Mouse (Mus musculus): Measurements from ENCODE around the gene Pacsin1. TPM values are rescaled to one million over a fixed set of nuclear protein-coding genes. Genes with fewer than 3 reads are reported as not detected.

The Pacsin1 gene
- polyA plus RNA-seq, 1 experiment from 2014 or later: 4.7 TPM

GRCm38 (mm10) chr17:27702518-27702917 is 47.2 kb downstream of the Pacsin1 start:
- Histone ChIP-seq H3K9ac (ENCODE audit: low read length) (peak overlapping the region; percentile 44), H3K4me2 (ENCODE audit: low read depth, low read length, severe bottlenecking) (peak overlapping the region; percentile 54), H3K4me1 (replicated peaks; ENCODE audit: control insufficient read depth, insufficient read depth, low read length) (no peaks in the 10 kb centered on the region; the same call in 1 of the 2 replicates), H3K4me3 (ENCODE audit: low read depth, low read length) (peak overlapping the region; percentile 25), H3K36me3 (ENCODE audit: control insufficient read depth, insufficient read depth, low read length) (no peaks in the 10 kb centered on the region), H3K27ac (ENCODE audit: low read depth, low read length) (no peak overlapping the region), H3K9me3 (ENCODE audit: control insufficient read depth, low read length) (no peaks in the 10 kb centered on the region), H3K27me3 (ENCODE audit: control insufficient read depth, insufficient read depth, low read length) (no peaks in the 10 kb centered on the region; the same call in 1 of the 2 replicates)
- 2% methylated on average over 34 of the region's 34 CpGs for WGBS
- peak; percentile 89 for DNase-seq (ENCODE audit: low spot score)
- peak; percentile 53; the same call in 1 of the 2 replicates for ATAC-seq (replicated peaks; ENCODE audit: low FRiP score)

DNA sequence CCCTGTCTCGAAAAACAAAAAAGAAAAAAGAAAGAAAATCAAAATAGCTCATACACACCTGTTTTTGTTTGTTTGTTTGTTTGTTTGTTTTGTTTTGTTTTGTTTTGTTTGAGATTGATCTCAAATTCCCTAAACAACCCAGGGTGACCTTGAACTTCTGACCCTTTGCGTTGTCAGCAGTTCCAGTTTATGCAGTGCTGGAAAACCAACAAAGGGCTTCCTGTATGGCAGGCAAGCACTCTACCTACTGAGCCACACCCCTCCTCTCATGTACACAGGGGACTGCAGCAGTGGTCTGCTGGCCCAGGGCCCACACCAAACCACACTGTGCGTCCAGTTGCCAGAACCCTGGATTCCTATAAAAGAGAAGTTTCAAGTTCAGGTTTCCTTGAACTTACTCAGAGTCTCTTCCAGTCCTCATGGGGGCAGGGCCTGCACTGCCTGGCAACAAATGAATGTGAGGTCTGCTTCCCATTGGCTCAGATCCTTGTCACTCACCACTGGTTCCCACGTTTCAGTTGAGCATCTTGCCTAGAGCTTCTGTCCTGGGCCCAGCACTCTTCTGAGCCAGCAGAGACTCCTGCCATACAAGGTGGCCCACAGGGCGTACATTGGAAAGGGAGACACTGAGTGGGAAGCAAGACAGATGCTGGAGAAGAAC is 48.8 kb downstream of the Pacsin1 start:
- Histone ChIP-seq H3K36me3 (ENCODE audit: control insufficient read depth, insufficient read depth, low read length) (no peaks in the 10 kb centered on the region), H3K27me3 (ENCODE audit: control insufficient read depth, insufficient read depth, low read length) (no peaks in the 10 kb centered on the region; the same call in 1 of the 2 replicates), H3K4me1 (replicated peaks; ENCODE audit: control insufficient read depth, insufficient read depth, low read length) (peaks cover 5% of the 10 kb centered on the region; the same call in 1 of the 2 replicates), H3K27ac (ENCODE audit: low read depth, low read length) (no peak overlapping the region), H3K9ac (ENCODE audit: low read length) (no peak overlapping the region), H3K4me2 (ENCODE audit: low read depth, low read length, severe bottlenecking) (no peak overlapping the region), H3K4me3 (ENCODE audit: low read depth, low read length) (no peak overlapping the region), H3K9me3 (ENCODE audit: control insufficient read depth, low read length) (no peaks in the 10 kb centered on the region)
- 69% methylated on average over 5 of the region's 5 CpGs for WGBS
- DNase-seq (ENCODE audit: low spot score) (no peak), ATAC-seq (replicated peaks; ENCODE audit: low FRiP score) (no peak)

GRCm38 (mm10) chr17:27705661-27706060 is 50.4 kb downstream of the Pacsin1 start:
- Histone ChIP-seq H3K4me3 (ENCODE audit: low read depth, low read length) (no peak overlapping the region), H3K9ac (ENCODE audit: low read length) (no peak overlapping the region), H3K4me1 (replicated peaks; ENCODE audit: control insufficient read depth, insufficient read depth, low read length) (peaks cover 5% of the 10 kb centered on the region; the same call in 1 of the 2 replicates), H3K9me3 (ENCODE audit: control insufficient read depth, low read length) (no peaks in the 10 kb centered on the region), H3K27me3 (ENCODE audit: control insufficient read depth, insufficient read depth, low read length) (no peaks in the 10 kb centered on the region; the same call in 1 of the 2 replicates), H3K4me2 (ENCODE audit: low read depth, low read length, severe bottlenecking) (no peak overlapping the region), H3K36me3 (ENCODE audit: control insufficient read depth, insufficient read depth, low read length) (no peaks in the 10 kb centered on the region), H3K27ac (ENCODE audit: low read depth, low read length) (no peak overlapping the region)
- no peak for ATAC-seq (replicated peaks; ENCODE audit: low FRiP score)
- DNase-seq (ENCODE audit: low spot score): no peak
- WGBS: 33% methylated on average over 10 of the region's 10 CpGs

DNA sequence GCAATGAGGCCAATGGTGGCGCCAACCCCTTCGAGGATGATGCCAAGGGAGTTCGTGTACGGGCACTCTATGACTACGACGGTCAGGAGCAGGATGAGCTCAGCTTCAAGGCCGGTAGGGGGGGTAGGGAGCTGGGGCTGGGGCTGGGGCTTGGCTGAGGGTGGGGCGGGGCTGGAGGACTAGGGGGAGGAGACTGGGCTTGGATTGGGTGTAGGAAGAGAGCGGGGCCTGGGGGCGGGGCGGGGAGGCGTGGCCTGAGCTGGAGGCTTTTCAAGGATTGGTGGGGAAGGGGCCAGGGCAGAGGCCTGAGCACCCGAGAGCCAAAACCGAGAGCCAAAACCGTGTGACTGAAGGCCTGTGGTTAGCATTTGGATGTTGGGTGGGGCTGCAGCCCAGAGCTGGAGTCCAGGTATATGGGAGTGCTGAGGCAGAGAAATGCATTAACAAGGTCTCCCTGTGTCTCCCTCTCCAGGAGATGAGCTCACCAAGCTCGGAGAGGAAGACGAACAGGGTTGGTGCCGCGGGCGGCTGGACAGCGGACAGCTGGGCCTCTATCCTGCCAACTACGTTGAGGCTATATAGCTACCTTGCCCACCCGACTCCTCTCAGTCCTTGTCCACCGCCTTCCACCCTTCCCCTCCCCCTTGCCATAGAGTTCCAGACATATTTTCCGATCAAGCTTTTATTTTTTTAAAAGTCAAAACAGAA is 52.8 kb downstream of the Pacsin1 start:
- Histone ChIP-seq H3K9me3 (ENCODE audit: control insufficient read depth, low read length) (no peaks in the 10 kb centered on the region), H3K4me3 (ENCODE audit: low read depth, low read length) (peak overlapping the region; percentile 11), H3K36me3 (ENCODE audit: control insufficient read depth, insufficient read depth, low read length) (no peaks in the 10 kb centered on the region), H3K27ac (ENCODE audit: low read depth, low read length) (no peak overlapping the region), H3K9ac (ENCODE audit: low read length) (peak overlapping the region; percentile 48; the same call in 1 of the 2 replicates), H3K4me2 (ENCODE audit: low read depth, low read length, severe bottlenecking) (peak overlapping the region; percentile 49), H3K27me3 (ENCODE audit: control insufficient read depth, insufficient read depth, low read length) (no peaks in the 10 kb centered on the region; the same call in 1 of the 2 replicates), H3K4me1 (replicated peaks; ENCODE audit: control insufficient read depth, insufficient read depth, low read length) (peaks cover 5% of the 10 kb centered on the region; the same call in 1 of the 2 replicates)
- DNase-seq (ENCODE audit: low spot score) (peak; percentile 98), ATAC-seq (replicated peaks; ENCODE audit: low FRiP score) (peak; percentile 91)
- 4% methylated on average over 25 of the region's 25 CpGs for WGBS

- ATAC-seq (replicated peaks; ENCODE audit: low FRiP score): no peak
- Histone ChIP-seq H3K9me3 (ENCODE audit: control insufficient read depth, low read length) (no peaks in the 10 kb centered on the region), H3K4me1 (replicated peaks; ENCODE audit: control insufficient read depth, insufficient read depth, low read length) (peaks cover 5% of the 10 kb centered on the region; the same call in 1 of the 2 replicates), H3K36me3 (ENCODE audit: control insufficient read depth, insufficient read depth, low read length) (no peaks in the 10 kb centered on the region), H3K4me2 (ENCODE audit: low read depth, low read length, severe bottlenecking) (no peak overlapping the region), H3K9ac (ENCODE audit: low read length) (no peak overlapping the region), H3K27me3 (ENCODE audit: control insufficient read depth, insufficient read depth, low read length) (no peaks in the 10 kb centered on the region; the same call in 1 of the 2 replicates), H3K4me3 (ENCODE audit: low read depth, low read length) (no peak overlapping the region), H3K27ac (ENCODE audit: low read depth, low read length) (no peak overlapping the region)
- DNase-seq (ENCODE audit: low spot score): no peak
- 75% methylated on average over 5 of the region's 5 CpGs for WGBS
Measured at GRCm38 (mm10) chr17:27709650-27710049, 54.3 kb downstream of the Pacsin1 start.

- no peak overlapping the region for H3K4me3 ChIP-seq (ENCODE audit: low read depth, low read length)
- H3K36me3 ChIP-seq (ENCODE audit: control insufficient read depth, insufficient read depth, low read length): no peaks in the 10 kb centered on the region
- WGBS: 91% methylated on average over 1 of the region's 1 CpGs
- H3K4me1 ChIP-seq (replicated peaks; ENCODE audit: control insufficient read depth, insufficient read depth, low read length): peaks cover 10% of the 10 kb centered on the region; the same call in 1 of the 2 replicates
- H3K27me3 ChIP-seq (ENCODE audit: control insufficient read depth, insufficient read depth, low read length): 0 out of 2 replicates have a peak, but pooled peaks cover 2% of the 10 kb centered on the region
- no peaks in the 10 kb centered on the region for H3K9me3 ChIP-seq (ENCODE audit: control insufficient read depth, low read length)
- no peak overlapping the region for H3K4me2 ChIP-seq (ENCODE audit: low read depth, low read length, severe bottlenecking)
- no peak overlapping the region for H3K27ac ChIP-seq (ENCODE audit: low read depth, low read length)
- H3K9ac ChIP-seq (ENCODE audit: low read length): no peak overlapping the region
- ATAC-seq (replicated peaks; ENCODE audit: low FRiP score) (no peak), DNase-seq (ENCODE audit: low spot score) (no peak)
Measured at GRCm38 (mm10) chr17:27712832-27713231, 57.5 kb downstream of the Pacsin1 start.

- Histone ChIP-seq H3K9ac (ENCODE audit: low read length) (peak overlapping the region; percentile 39), H3K4me3 (ENCODE audit: low read depth, low read length) (peak overlapping the region; percentile 17), H3K27ac (ENCODE audit: low read depth, low read length) (no peak overlapping the region)
Measured at GRCm38 (mm10) chr17:27716804-27717203, 61.5 kb downstream of the Pacsin1 start.

DNA sequence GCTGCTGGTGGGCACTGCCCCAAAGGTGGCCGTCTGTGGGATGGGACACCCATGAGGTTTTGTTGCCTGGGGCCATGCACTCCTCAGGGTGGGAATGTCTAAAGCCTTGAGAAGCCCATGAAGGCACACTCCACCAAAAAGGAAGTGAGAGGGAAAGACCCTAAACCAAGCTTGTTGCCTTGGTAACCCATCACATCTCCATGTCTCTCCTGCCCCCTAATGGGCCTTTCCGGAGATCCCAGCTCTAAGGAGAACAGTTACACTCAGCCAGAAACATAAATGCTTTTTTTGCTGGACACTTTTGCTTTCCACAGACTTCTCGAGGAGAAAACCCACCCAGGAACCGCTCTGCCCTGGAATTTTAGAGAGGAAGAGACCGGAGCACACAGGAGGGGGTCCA is 62.9 kb downstream of the Pacsin1 start:
- Histone ChIP-seq H3K9ac (ENCODE audit: low read length) (no peak overlapping the region), H3K4me3 (ENCODE audit: low read depth, low read length) (no peak overlapping the region), H3K27ac (ENCODE audit: low read depth, low read length) (no peak overlapping the region), H3K9me3 (ENCODE audit: control insufficient read depth, low read length) (no peaks in the 10 kb centered on the region), H3K27me3 (ENCODE audit: control insufficient read depth, insufficient read depth, low read length) (0 out of 2 replicates have a peak, but pooled peaks cover 2% of the 10 kb centered on the region), H3K4me2 (ENCODE audit: low read depth, low read length, severe bottlenecking) (no peak overlapping the region), H3K36me3 (ENCODE audit: control insufficient read depth, insufficient read depth, low read length) (no peaks in the 10 kb centered on the region), H3K4me1 (replicated peaks; ENCODE audit: control insufficient read depth, insufficient read depth, low read length) (peaks cover 11% of the 10 kb centered on the region; the same call in 1 of the 2 replicates)
- ATAC-seq (replicated peaks; ENCODE audit: low FRiP score) (no peak), DNase-seq (ENCODE audit: low spot score) (no peak)
- 50% methylated on average over 5 of the region's 5 CpGs for WGBS

More at GRCm38 (mm10) chr17:27716804-27717203, 61.5 kb downstream of the Pacsin1 start:
- Histone ChIP-seq H3K4me1 (replicated peaks; ENCODE audit: control insufficient read depth, insufficient read depth, low read length) (peaks cover 11% of the 10 kb centered on the region; the same call in 1 of the 2 replicates), H3K27me3 (ENCODE audit: control insufficient read depth, insufficient read depth, low read length) (0 out of 2 replicates have a peak, but pooled peaks cover 2% of the 10 kb centered on the region), H3K36me3 (ENCODE audit: control insufficient read depth, insufficient read depth, low read length) (no peaks in the 10 kb centered on the region), H3K4me2 (ENCODE audit: low read depth, low read length, severe bottlenecking) (peak overlapping the region; percentile 51), H3K9me3 (ENCODE audit: control insufficient read depth, low read length) (no peaks in the 10 kb centered on the region)
- peak; percentile 80 for DNase-seq (ENCODE audit: low spot score)
- WGBS: 2% methylated on average over 16 of the region's 16 CpGs
- peak; percentile 63 for ATAC-seq (replicated peaks; ENCODE audit: low FRiP score)

Measured in forebrain, embryonic 11.5 days (tissue).